Mouse (Mus musculus) brain, embryonic 14.5 days (tissue): Measurements from ENCODE around the gene Gm8439.

Experiments used
- CTCF ChIP-seq: fragments of 200-500 bp; IDR thresholded peaks from 2 replicates; pipeline ENCODE4 v1.5.1; 2012; ENCODE audit warnings: inconsistent platforms, mild to moderate bottlenecking, moderate library complexity, borderline replicate concordance; ENCODE audit not compliant: insufficient read depth, insufficient read length; ENCODE audit errors: extremely low read depth
- POLR2A ChIP-seq: fragments of 200-500 bp; IDR thresholded peaks from 2 replicates; pipeline ENCODE4 v1.6.1; 2012; ENCODE audit warnings: mild to moderate bottlenecking, inconsistent platforms, borderline replicate concordance; ENCODE audit not compliant: poor library complexity, insufficient read depth, insufficient read length, severe bottlenecking; ENCODE audit errors: extremely low read depth

GRCm38 (mm10) chr4:120568005-120568404, 20.5 kb upstream of the Gm8439 start:
- TF ChIP-seq POLR2A, result no peak
- no peak for TF ChIP-seq CTCF
